Mouse (Mus musculus) spleen, adult 2 months (tissue): ENCODE measurements around the gene Ces2b. TPM values are rescaled to one million over a fixed set of nuclear protein-coding genes. Genes with fewer than 3 reads are reported as not detected.

Source experiments
- polyA plus RNA-seq: library from polyadenylated mRNA; depleted of rRNA; stranded (reverse); fragments of >200 nt; gene quantifications from 2 replicates; pipeline ENCODE4 v1.2.3, GENCODE M21; 2012; rRNA removed

Ces2b gene
- polyA plus RNA-seq, 1 experiment, result not detected

Other genes with a start within 250 kb of the Ces2b start
- 2.4 and 2.9 TPM in 2 replicates for gene Pdp2, start 240.1 kb upstream of the Ces2b start, polyA plus RNA-seq
- 0.29 TPM in 1 of 2 replicates, not detected in the other for gene Cdh16, start 207.2 kb upstream of the Ces2b start, polyA plus RNA-seq
- 13.1 and 17.2 TPM in 2 replicates for gene Rrad, start 200.2 kb upstream of the Ces2b start, polyA plus RNA-seq
- 35.7 and 37.5 TPM in 2 replicates for gene Ciao2b, start 189.6 kb upstream of the Ces2b start, polyA plus RNA-seq
- not detected in 2 replicates for gene Ces2a, start 97.6 kb upstream of the Ces2b start, polyA plus RNA-seq
- gene Ces2c, start 15.5 kb downstream of the Ces2b start, polyA plus RNA-seq, result 0.33 and 0.84 TPM in 2 replicates
- 0.18 and 0.36 TPM in 2 replicates for gene Ces2e, start 94.7 kb downstream of the Ces2b start, polyA plus RNA-seq
- gene Ces2f, start 115.8 kb downstream of the Ces2b start, polyA plus RNA-seq, result not detected in 2 replicates
- 10.1 and 12.0 TPM in 2 replicates for gene Ces2g, start 130.1 kb downstream of the Ces2b start, polyA plus RNA-seq
- gene Ces2h, start 169.3 kb downstream of the Ces2b start, polyA plus RNA-seq, result not detected in 2 replicates
- not detected in 2 replicates for gene Ces3a, start 217.0 kb downstream of the Ces2b start, polyA plus RNA-seq